Mouse (Mus musculus) heart, embryonic 12.5 days (tissue): Measurements from ENCODE around the gene Iqsec1. TPM values are rescaled to one million over a fixed set of nuclear protein-coding genes. Genes with fewer than 3 reads are reported as not detected.

ENCODE experiments used
- ATAC-seq: fragments of 200-750 bp; cut with Nextera tagmentation; 2 replicates; pipeline ENCODE4 v1.8.0; 2017; ENCODE audit warnings: moderate TSS enrichment, moderate library complexity; ENCODE audit not compliant: insufficient number of reproducible peaks, low FRiP score
- H3K27ac ChIP-seq: fragments of 300-500 bp; sonication (generic); 2 replicates; pipeline ENCODE4 v1.5.1; 2016; ENCODE audit warnings: mild to moderate bottlenecking, moderate library complexity; ENCODE audit not compliant: poor library complexity, severe bottlenecking
- H3K27me3 ChIP-seq: fragments of 300-500 bp; sonication (generic); replicated peaks from 2 replicates; pipeline ENCODE4 v1.6.1; 2016; ENCODE audit warnings: mild to moderate bottlenecking, moderate library complexity
- H3K36me3 ChIP-seq: fragments of 300-500 bp; sonication (generic); 2 replicates; pipeline ENCODE4 v1.6.1; 2016; ENCODE audit warnings: mild to moderate bottlenecking, moderate library complexity
- H3K4me1 ChIP-seq: fragments of 300-500 bp; sonication (generic); replicated peaks from 2 replicates; pipeline ENCODE4 v1.6.1; 2016; ENCODE audit warnings: mild to moderate bottlenecking
- H3K4me2 ChIP-seq: fragments of 300-500 bp; sonication (generic); 2 replicates; pipeline ENCODE4 v1.6.1; 2016; ENCODE audit warnings: mild to moderate bottlenecking, moderate library complexity
- H3K4me3 ChIP-seq: fragments of 300-500 bp; sonication (generic); 2 replicates; pipeline ENCODE4 v1.5.1; 2016; ENCODE audit warnings: mild to moderate bottlenecking
- H3K9ac ChIP-seq: fragments of 300-500 bp; sonication (generic); 2 replicates; pipeline ENCODE4 v1.6.1; 2016; ENCODE audit warnings: mild to moderate bottlenecking, moderate library complexity
- H3K9me3 ChIP-seq: fragments of 300-500 bp; sonication (generic); replicated peaks from 2 replicates; pipeline ENCODE4 v1.6.1; 2016; ENCODE audit warnings: mild to moderate bottlenecking, moderate library complexity
- WGBS: fragments of 180-500 bp; shearing (Covaris S2); methylation state at CpG from one replicate; pipeline ENCODE4 v1.1.7; 2016; 5-methylcytosine and 5-hydroxymethylcytosine counted together
- polyA plus RNA-seq: library from polyadenylated mRNA; unstranded; fragments of >200 nt; fragmentation: Nextera tagmentation; extraction: Ambion mirVana; gene quantifications from 2 replicates; pipeline ENCODE4 v1.2.1, GENCODE M21; 2016

The Iqsec1 gene
- polyA plus RNA-seq, 1 experiment from 2014 or later = 20.8 TPM

DNA sequence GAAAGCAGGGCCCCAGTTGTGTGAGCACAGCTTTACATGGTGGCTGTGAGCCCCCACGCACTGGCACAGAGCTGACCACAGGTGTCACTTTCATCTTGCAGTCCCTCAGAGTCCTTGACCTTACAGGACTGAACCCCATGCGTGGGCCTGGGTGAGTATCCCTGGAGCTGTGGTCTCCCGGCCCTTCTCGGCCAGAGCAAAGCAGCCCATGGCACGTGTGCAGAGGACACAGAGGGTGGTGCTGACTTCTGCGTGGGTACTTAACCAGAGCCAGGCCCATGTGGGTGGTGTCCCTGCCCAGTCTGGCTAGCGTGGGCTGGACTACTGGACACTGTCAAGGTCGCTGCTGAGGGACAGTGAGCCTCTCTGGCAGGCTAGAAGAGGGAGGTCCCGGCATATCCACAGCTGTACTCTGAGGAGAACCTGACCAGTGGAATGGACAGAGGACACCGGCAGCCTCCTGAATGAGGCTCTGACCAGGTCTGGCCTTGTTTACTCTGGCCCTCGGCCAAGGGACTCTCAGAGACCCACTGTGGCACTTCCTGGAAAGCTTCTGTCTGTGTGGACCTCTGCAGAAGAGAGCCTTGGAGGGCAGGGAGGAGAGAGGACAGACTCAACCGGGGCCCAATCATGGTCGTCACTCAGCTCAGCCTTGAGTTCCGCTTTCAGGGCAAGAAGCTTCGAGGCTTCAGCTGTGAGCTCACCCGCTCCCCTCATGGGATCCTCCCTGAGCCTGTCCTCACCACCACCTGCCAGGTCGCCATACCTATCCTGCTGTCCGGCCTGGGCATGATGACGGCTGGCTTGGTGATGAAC, 369.5 kb downstream of the Iqsec1 start:
- no peaks in the 10 kb centered on the region for H3K36me3 ChIP-seq
- peaks cover 97% of the 10 kb centered on the region for H3K4me1 ChIP-seq
- ATAC-seq = peak; percentile 34
- peak overlapping the region; percentile 49 for H3K27ac ChIP-seq
- no peaks in the 10 kb centered on the region for H3K9me3 ChIP-seq
- H3K4me2 ChIP-seq = peak overlapping the region; percentile 21
- peak overlapping the region; percentile 15; the same call in 1 of the 2 replicates for H3K9ac ChIP-seq
- no peaks in the 10 kb centered on the region for H3K27me3 ChIP-seq
- WGBS = 45% methylated on average over 19 of the region's 19 CpGs
- no peak overlapping the region for H3K4me3 ChIP-seq

DNA sequence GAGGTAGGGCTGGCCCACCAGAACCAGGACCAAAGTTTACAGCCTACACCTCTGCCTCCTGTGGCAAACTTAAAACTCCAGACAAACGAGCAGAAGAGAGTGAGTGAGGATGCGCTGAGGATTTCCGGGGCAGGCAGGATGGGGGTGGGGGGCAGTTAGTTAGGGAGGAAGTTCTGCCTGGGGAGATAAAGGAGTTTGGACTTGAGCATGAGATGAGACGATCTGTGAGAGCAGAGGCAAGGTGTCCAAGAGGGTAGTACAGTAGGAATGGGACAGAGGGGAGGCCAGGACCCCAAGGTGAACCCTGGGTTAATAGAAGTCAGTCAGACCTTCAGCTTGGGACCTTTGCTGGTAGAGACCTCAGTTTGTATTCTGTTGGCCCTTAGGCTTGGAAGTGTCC, 370.2 kb downstream of the Iqsec1 start:
- no peak for ATAC-seq
- Histone ChIP-seq H3K4me3 (no peak overlapping the region), H3K9ac (0 out of 2 replicates have a peak overlapping the region, but pooled peaks have one; percentile 5), H3K27ac (no peak overlapping the region), H3K4me1 (peaks cover 95% of the 10 kb centered on the region), H3K9me3 (no peaks in the 10 kb centered on the region), H3K27me3 (no peaks in the 10 kb centered on the region), H3K36me3 (no peaks in the 10 kb centered on the region), H3K4me2 (no peak overlapping the region)
- WGBS = 47% methylated on average over 4 of the region's 4 CpGs

DNA sequence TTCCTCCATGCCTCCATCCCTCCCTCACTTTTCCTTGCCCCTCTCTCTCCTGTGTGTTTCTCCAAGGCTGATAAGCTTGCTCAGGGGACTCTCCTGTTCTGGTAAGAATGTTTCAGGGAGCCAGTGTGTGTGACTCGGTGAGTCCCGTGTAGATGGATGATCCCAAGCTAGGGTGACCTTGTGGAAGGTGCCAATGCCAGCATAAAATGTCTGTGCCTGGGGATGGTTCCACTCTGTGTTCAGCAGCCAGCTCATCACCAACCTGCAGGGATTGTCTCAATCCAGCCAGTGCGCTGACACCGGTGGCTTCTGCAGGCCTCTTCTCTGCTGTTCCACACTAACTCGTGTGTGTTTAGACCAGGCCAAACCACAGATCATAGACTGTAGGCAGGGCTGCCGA, 372.0 kb downstream of the Iqsec1 start:
- Histone ChIP-seq H3K4me1 (peaks cover 77% of the 10 kb centered on the region), H3K9me3 (no peaks in the 10 kb centered on the region), H3K27me3 (no peaks in the 10 kb centered on the region), H3K4me3 (no peak overlapping the region), H3K9ac (no peak overlapping the region), H3K27ac (peak overlapping the region; percentile 92), H3K4me2 (no peak overlapping the region), H3K36me3 (no peaks in the 10 kb centered on the region)
- no peak for ATAC-seq
- 73% methylated on average over 6 of the region's 6 CpGs for WGBS

DNA sequence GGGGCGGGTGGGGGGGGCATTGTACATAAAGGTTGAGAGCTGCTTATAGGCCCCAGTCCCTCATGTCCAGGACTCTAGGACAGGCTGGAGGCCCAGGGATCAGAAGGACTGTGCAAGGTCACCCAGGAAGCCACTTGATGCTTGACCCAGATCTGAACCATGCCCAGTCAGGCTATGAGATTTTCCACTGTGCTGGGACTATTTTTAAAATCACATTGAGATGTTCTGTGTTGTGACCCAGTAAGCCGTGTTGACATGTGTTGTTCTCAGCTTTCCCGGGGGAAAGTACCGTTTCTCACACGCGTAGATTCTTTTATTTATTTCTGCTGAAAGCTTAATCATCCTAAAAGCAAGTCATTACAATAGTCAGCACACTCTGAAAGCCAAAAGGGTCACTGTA, 372.5 kb downstream of the Iqsec1 start:
- no peak overlapping the region for H3K4me2 ChIP-seq
- no peak overlapping the region; the same call in 1 of the 2 replicates for H3K9ac ChIP-seq
- no peaks in the 10 kb centered on the region for H3K9me3 ChIP-seq
- no peak overlapping the region for H3K4me3 ChIP-seq
- peak overlapping the region; percentile 92 for H3K27ac ChIP-seq
- H3K27me3 ChIP-seq = no peaks in the 10 kb centered on the region
- H3K4me1 ChIP-seq = peaks cover 72% of the 10 kb centered on the region
- H3K36me3 ChIP-seq = no peaks in the 10 kb centered on the region
- peak; percentile 50; the same call in 1 of the 2 replicates for ATAC-seq
- 48% methylated on average over 6 of the region's 6 CpGs for WGBS

DNA sequence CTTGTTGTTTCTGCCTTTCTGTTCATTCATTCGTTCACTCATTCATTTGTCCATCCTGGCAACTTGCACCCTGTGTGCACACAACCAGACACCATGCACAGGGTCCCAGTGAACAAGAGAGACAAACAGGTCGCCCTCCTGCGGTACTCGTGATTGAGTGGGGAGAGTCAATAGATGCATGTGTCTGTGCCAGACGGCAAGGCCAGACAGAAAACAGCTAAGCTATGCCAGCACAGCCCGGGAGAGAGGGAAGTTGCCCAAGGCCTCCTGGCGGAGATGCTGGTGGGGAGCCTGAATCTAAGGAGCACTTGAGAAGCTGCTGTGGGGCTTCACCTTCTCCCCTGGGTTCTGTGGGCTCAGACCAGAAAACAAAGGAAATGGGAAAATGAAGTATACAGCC, 373.1 kb downstream of the Iqsec1 start:
- Histone ChIP-seq H3K9ac (no peak overlapping the region; the same call in 1 of the 2 replicates), H3K27ac (peak overlapping the region; percentile 92), H3K4me2 (no peak overlapping the region), H3K4me3 (no peak overlapping the region), H3K36me3 (no peaks in the 10 kb centered on the region), H3K27me3 (no peaks in the 10 kb centered on the region), H3K4me1 (peaks cover 67% of the 10 kb centered on the region), H3K9me3 (no peaks in the 10 kb centered on the region)
- ATAC-seq = no peak
- 75% methylated on average over 7 of the region's 7 CpGs for WGBS

DNA sequence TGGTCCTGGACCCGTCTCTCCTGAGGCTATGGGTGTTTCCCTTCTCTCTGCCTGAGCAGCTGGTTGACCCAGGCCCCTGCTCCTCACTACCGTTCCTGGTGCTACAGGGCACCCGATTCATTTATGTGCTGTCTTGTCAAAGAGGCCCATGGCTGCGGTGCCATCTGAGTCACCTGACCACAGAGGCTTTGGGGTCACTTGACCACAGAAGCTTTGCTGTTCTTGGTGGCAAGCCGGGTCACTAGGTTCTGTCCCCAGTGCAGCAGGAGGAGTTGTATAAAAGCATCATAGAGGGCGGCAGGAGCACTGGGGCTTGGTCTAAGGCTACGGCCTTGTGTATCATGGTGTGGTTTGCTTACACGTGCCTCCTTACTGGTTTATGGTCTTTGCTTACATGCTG, 375.2 kb downstream of the Iqsec1 start:
- peaks cover 57% of the 10 kb centered on the region for H3K4me1 ChIP-seq
- no peaks in the 10 kb centered on the region for H3K9me3 ChIP-seq
- no peaks in the 10 kb centered on the region for H3K36me3 ChIP-seq
- no peak overlapping the region for H3K27ac ChIP-seq
- ATAC-seq = no peak
- no peak overlapping the region for H3K4me3 ChIP-seq
- H3K27me3 ChIP-seq = no peaks in the 10 kb centered on the region
- H3K9ac ChIP-seq = no peak overlapping the region
- no peak overlapping the region for H3K4me2 ChIP-seq
- 84% methylated on average over 8 of the region's 8 CpGs for WGBS

DNA sequence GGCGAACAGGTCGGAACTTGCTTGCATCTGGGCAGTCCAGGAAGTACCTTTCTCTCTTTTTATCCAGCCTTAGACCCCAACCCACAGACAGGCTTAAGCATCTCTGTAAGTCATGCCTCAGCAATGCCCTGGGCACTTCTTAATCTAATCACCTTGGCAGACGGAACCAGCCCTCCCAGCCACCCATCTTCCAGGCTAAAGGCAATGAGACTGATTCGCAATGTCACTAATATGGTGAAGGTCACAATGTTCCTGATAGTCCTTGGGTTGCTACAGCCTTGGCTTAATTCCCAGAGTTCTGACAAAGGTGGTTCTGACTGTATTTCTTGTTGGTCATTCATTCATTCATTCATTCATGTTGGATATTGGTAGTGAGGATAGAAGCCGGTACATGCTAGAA, 378.2 kb downstream of the Iqsec1 start:
- no peak overlapping the region for H3K27ac ChIP-seq
- H3K9ac ChIP-seq = no peak overlapping the region
- no peaks in the 10 kb centered on the region for H3K9me3 ChIP-seq
- no peak overlapping the region for H3K4me3 ChIP-seq
- H3K36me3 ChIP-seq = no peaks in the 10 kb centered on the region
- no peaks in the 10 kb centered on the region for H3K27me3 ChIP-seq
- no peak for ATAC-seq
- 88% methylated on average over 5 of the region's 5 CpGs for WGBS
- H3K4me2 ChIP-seq = no peak overlapping the region
- peaks cover 43% of the 10 kb centered on the region for H3K4me1 ChIP-seq

DNA sequence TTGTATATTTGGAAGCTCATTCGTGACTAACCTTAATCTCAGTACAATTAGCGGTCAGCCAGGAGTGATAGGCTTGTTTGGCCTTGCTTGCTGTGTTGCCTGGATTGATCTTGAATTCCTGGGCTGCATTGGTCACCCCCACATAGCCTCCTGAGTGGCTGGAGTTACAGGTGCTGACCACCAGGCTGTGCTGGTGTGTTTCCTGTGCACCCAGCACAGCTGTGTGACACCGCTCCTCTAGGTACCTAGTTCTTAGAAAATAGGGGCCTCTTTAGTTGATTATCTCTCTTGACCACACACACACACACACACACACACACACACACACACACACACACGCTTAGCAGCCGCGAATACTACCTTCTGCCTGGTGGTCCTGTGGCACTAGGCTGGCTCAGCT, 380.3 kb downstream of the Iqsec1 start:
- Histone ChIP-seq H3K27me3 (no peaks in the 10 kb centered on the region; the same call in 1 of the 2 replicates), H3K9me3 (no peaks in the 10 kb centered on the region), H3K4me2 (no peak overlapping the region), H3K4me1 (peaks cover 30% of the 10 kb centered on the region), H3K36me3 (no peaks in the 10 kb centered on the region), H3K4me3 (no peak overlapping the region), H3K9ac (no peak overlapping the region), H3K27ac (no peak overlapping the region)
- WGBS = 53% methylated on average over 6 of the region's 6 CpGs
- no peak for ATAC-seq

DNA sequence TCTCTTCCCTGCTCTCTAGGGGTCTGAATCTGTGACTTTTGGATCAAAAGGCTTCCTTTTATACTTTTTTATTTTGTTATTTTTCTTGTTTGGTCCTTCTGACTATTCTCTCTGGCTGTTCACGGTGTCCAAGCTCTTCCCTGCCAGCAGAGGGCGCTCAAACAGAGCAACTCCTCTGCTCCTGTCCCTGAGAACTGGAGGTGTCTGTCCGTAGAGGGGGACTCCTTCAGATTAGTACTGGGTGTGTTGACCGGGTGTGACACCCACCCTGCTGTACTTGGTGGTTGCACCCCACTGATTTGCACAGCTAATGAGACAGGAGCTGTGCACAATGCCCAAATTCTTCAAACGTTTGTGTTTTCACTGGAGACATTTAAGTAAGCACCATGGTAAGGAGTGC, 381.3 kb downstream of the Iqsec1 start:
- Histone ChIP-seq H3K36me3 (no peaks in the 10 kb centered on the region), H3K9ac (no peak overlapping the region), H3K4me2 (no peak overlapping the region), H3K4me3 (no peak overlapping the region), H3K4me1 (peaks cover 30% of the 10 kb centered on the region), H3K9me3 (no peaks in the 10 kb centered on the region), H3K27ac (no peak overlapping the region), H3K27me3 (no peaks in the 10 kb centered on the region; the same call in 1 of the 2 replicates)
- no peak for ATAC-seq
- WGBS = 13% methylated on average over 5 of the region's 5 CpGs

DNA sequence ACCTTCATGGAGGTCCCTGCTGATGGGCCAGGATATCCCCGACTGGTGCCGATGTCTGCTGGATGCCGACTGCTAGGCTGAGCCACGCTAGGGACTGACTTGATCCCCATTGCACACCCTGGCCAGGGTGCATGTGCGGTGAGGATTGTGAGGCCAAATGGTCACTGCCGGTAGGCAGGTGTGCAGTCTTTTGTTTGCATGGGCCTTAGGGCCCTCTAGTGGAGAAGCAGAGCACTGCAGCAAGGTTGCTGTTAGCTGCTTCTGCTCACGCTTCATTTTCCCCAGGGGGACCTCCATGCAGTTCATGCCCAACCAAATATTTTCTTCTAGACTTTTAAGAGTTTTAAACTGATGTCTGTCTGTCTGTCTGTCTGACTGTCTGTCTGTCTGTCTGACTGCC, 381.9 kb downstream of the Iqsec1 start:
- Histone ChIP-seq H3K4me1 (peaks cover 37% of the 10 kb centered on the region), H3K9me3 (no peaks in the 10 kb centered on the region), H3K9ac (no peak overlapping the region), H3K27me3 (no peaks in the 10 kb centered on the region; the same call in 1 of the 2 replicates), H3K4me2 (no peak overlapping the region), H3K27ac (no peak overlapping the region), H3K4me3 (no peak overlapping the region), H3K36me3 (no peaks in the 10 kb centered on the region)
- 23% methylated on average over 7 of the region's 7 CpGs for WGBS
- ATAC-seq = no peak
